ENCODE assay signal across 8 mouse cellular contexts in genomic region chr16:30586935-30587493, GRCm38 (mm10). TPM values are rescaled to one million over a fixed set of nuclear protein-coding genes. Genes with fewer than 3 reads are reported as not detected.
A peak's percentile ranks its signal among the peaks of the same experiment; 100 is the strongest.
DNase-seq lines count a peak whose midpoint lies in the region; ATAC-seq and TF ChIP-seq lines count a peak whose summit lies in the region.

No protein-coding gene starts in this region.

- ATAC-seq in kidney, postnatal 0 days (replicated peaks; ENCODE audit: low FRiP score, low read depth): no peak; the same call in 1 of the 2 replicates
- ATAC-seq in embryonic facial prominence, embryonic 11.5 days (replicated peaks; ENCODE audit: insufficient number of reproducible peaks, low FRiP score, low TSS enrichment, low read depth): no peak
- ATAC-seq in intestine, embryonic 16.5 days: no peak; the same call in 1 of the 2 replicates
- no peak for ATAC-seq in neural tube, embryonic 12.5 days (ENCODE audit: low FRiP score, low read depth)

- peak overlapping the region; percentile 60 for H3K27ac ChIP-seq in kidney, postnatal 0 days
- H3K27ac ChIP-seq in embryonic facial prominence, embryonic 11.5 days (replicated peaks; ENCODE audit: low read depth, low read length): no peak overlapping the region
- H3K27ac ChIP-seq in intestine, embryonic 16.5 days (ENCODE audit: low read length): peak overlapping the region; percentile 57
- no peak overlapping the region for H3K27ac ChIP-seq in neural tube, embryonic 12.5 days

- TF ChIP-seq CTCF in kidney, postnatal 0 days (IDR thresholded peaks at IDR 0.05; ENCODE audit: low read depth): no peak

- H3K4me1 ChIP-seq in kidney, postnatal 0 days (replicated peaks; ENCODE audit: insufficient read depth, low read length): no peaks in the 10 kb centered on the region
- no peaks in the 10 kb centered on the region for H3K4me1 ChIP-seq in embryonic facial prominence, embryonic 11.5 days (ENCODE audit: control insufficient read depth, insufficient read depth, low read length)
- no peaks in the 10 kb centered on the region for H3K4me1 ChIP-seq in intestine, embryonic 16.5 days (ENCODE audit: control insufficient read depth, insufficient read depth, low read length)
- H3K4me1 ChIP-seq in neural tube, embryonic 12.5 days: peaks cover 10% of the 10 kb centered on the region; the same call in 1 of the 2 replicates

- H3K9ac ChIP-seq in kidney, postnatal 0 days (ENCODE audit: low read depth, low read length): peak overlapping the region; percentile 68
- H3K9ac ChIP-seq in embryonic facial prominence, embryonic 11.5 days (replicated peaks; ENCODE audit: low read length): peak overlapping the region; percentile 77
- peak overlapping the region; percentile 83 for H3K9ac ChIP-seq in intestine, embryonic 16.5 days (ENCODE audit: low read depth, low read length)
- H3K9ac ChIP-seq in neural tube, embryonic 12.5 days: peak overlapping the region; percentile 68

- H3K4me3 ChIP-seq in kidney, postnatal 0 days (replicated peaks; ENCODE audit: low read depth, low read length): peak overlapping the region; percentile 75
- H3K4me3 ChIP-seq in embryonic facial prominence, embryonic 11.5 days (ENCODE audit: low read depth, low read length): peak overlapping the region; percentile 82
- peak overlapping the region; percentile 92 for H3K4me3 ChIP-seq in intestine, embryonic 16.5 days (ENCODE audit: low read length)
- H3K4me3 ChIP-seq in neural tube, embryonic 12.5 days: peak overlapping the region; percentile 79

- 2% methylated on average over 19 of the region's 19 CpGs for WGBS in kidney, postnatal 0 days
- 3% methylated on average over 19 of the region's 19 CpGs for WGBS in embryonic facial prominence, embryonic 11.5 days
- WGBS in intestine, embryonic 16.5 days: 2% methylated on average over 19 of the region's 19 CpGs
- WGBS in neural tube, embryonic 12.5 days: 4% methylated on average over 19 of the region's 19 CpGs

- H3K4me2 ChIP-seq in kidney, postnatal 0 days (ENCODE audit: low read length): peak overlapping the region; percentile 84
- peak overlapping the region; percentile 81 for H3K4me2 ChIP-seq in embryonic facial prominence, embryonic 11.5 days (ENCODE audit: low read depth, low read length)
- H3K4me2 ChIP-seq in intestine, embryonic 16.5 days (ENCODE audit: low read depth, low read length): peak overlapping the region; percentile 82
- H3K4me2 ChIP-seq in neural tube, embryonic 12.5 days (replicated peaks): peak overlapping the region; percentile 93

- H3K9me3 ChIP-seq in kidney, postnatal 0 days (replicated peaks; ENCODE audit: low read length): no peaks in the 10 kb centered on the region
- H3K9me3 ChIP-seq in embryonic facial prominence, embryonic 11.5 days (replicated peaks; ENCODE audit: control insufficient read depth, low read length): no peaks in the 10 kb centered on the region
- no peaks in the 10 kb centered on the region for H3K9me3 ChIP-seq in intestine, embryonic 16.5 days (ENCODE audit: control insufficient read depth, low read length)
- H3K9me3 ChIP-seq in neural tube, embryonic 12.5 days: no peaks in the 10 kb centered on the region

- no peak for DNase-seq in kidney, postnatal 0 days (ENCODE audit: low spot score)
- DNase-seq in kidney, postnatal 14 days: no peak
- no peak for DNase-seq in embryonic facial prominence, embryonic 11.5 days (ENCODE audit: low spot score)
- no peak for DNase-seq in left cerebral cortex, adult 9 months (ENCODE audit: low spot score in 2 of 2)
- no peak for DNase-seq in kidney, adult 8-10 months
- no peak for DNase-seq in cerebellum, postnatal 36 days

- H3K36me3 ChIP-seq in kidney, postnatal 0 days (ENCODE audit: insufficient read depth, low read length): peaks cover 23% of the 10 kb centered on the region
- peaks cover 8% of the 10 kb centered on the region; the same call in 1 of the 2 replicates for H3K36me3 ChIP-seq in embryonic facial prominence, embryonic 11.5 days (replicated peaks; ENCODE audit: control insufficient read depth, insufficient read depth, low read depth, low read length)
- peaks cover 8% of the 10 kb centered on the region; the same call in 1 of the 2 replicates for H3K36me3 ChIP-seq in intestine, embryonic 16.5 days (ENCODE audit: control insufficient read depth, insufficient read depth, low read length)
- peaks cover 35% of the 10 kb centered on the region for H3K36me3 ChIP-seq in neural tube, embryonic 12.5 days

- no peaks in the 10 kb centered on the region for H3K27me3 ChIP-seq in kidney, postnatal 0 days (ENCODE audit: insufficient read depth, low read length)
- no peaks in the 10 kb centered on the region for H3K27me3 ChIP-seq in embryonic facial prominence, embryonic 11.5 days (ENCODE audit: control insufficient read depth, insufficient read depth, low read length)
- H3K27me3 ChIP-seq in intestine, embryonic 16.5 days (replicated peaks; ENCODE audit: control insufficient read depth, insufficient read depth, low read length): no peaks in the 10 kb centered on the region
- H3K27me3 ChIP-seq in neural tube, embryonic 12.5 days (replicated peaks): no peaks in the 10 kb centered on the region

RNA-seq across cellular contexts. Expression of gene Lsg1, which starts 0.4 kb away (rescaled TPM):
- 55.3 and 59.3 TPM in 2 replicates for polyA plus RNA-seq in kidney, postnatal 0 days (2015; fragmentation: Nextera tagmentation; extraction: Ambion mirVana)
- polyA plus RNA-seq in embryonic facial prominence, embryonic 11.5 days (2014; fragmentation: Nextera tagmentation; extraction: Ambion mirVana): 78.0 and 87.0 TPM in 2 replicates
- polyA plus RNA-seq in intestine, embryonic 16.5 days (2015; fragmentation: Nextera tagmentation; extraction: Ambion mirVana): 41.2 and 49.3 TPM in 2 replicates
- polyA plus RNA-seq in neural tube, embryonic 12.5 days (2016; fragmentation: Nextera tagmentation; extraction: Ambion mirVana): 72.8 and 73.6 TPM in 2 replicates

RNA-seq across cellular contexts. Expression of gene Fam43a, which starts 12.5 kb away (rescaled TPM):
- polyA plus RNA-seq in kidney, postnatal 0 days (2015; fragmentation: Nextera tagmentation; extraction: Ambion mirVana): 18.5 and 19.9 TPM in 2 replicates
- polyA plus RNA-seq in embryonic facial prominence, embryonic 11.5 days (2014; fragmentation: Nextera tagmentation; extraction: Ambion mirVana): 10.4 and 10.9 TPM in 2 replicates
- polyA plus RNA-seq in intestine, embryonic 16.5 days (2015; fragmentation: Nextera tagmentation; extraction: Ambion mirVana): 11.3 and 11.8 TPM in 2 replicates
- polyA plus RNA-seq in neural tube, embryonic 12.5 days (2016; fragmentation: Nextera tagmentation; extraction: Ambion mirVana): 20.2 and 23.2 TPM in 2 replicates

RNA-seq across cellular contexts. Expression of gene Tmem44, which starts 36.4 kb away (rescaled TPM):
- polyA plus RNA-seq in kidney, postnatal 0 days (2015; fragmentation: Nextera tagmentation; extraction: Ambion mirVana): 13.4 and 13.8 TPM in 2 replicates
- 24.3 and 24.7 TPM in 2 replicates for polyA plus RNA-seq in embryonic facial prominence, embryonic 11.5 days (2014; fragmentation: Nextera tagmentation; extraction: Ambion mirVana)
- 7.2 and 8.4 TPM in 2 replicates for polyA plus RNA-seq in intestine, embryonic 16.5 days (2015; fragmentation: Nextera tagmentation; extraction: Ambion mirVana)
- 60.8 and 61.7 TPM in 2 replicates for polyA plus RNA-seq in neural tube, embryonic 12.5 days (2016; fragmentation: Nextera tagmentation; extraction: Ambion mirVana)

Comparison
In these comparisons a context has a peak if more than half of its experiments do, and no peak if none do; other contexts are left out.
1. H3K27ac ChIP-seq: peak in kidney, postnatal 0 days (single experiment) and intestine, embryonic 16.5 days (single experiment); none in embryonic facial prominence, embryonic 11.5 days (single experiment) and neural tube, embryonic 12.5 days (single experiment).
2. Peak in every context shown above with its lines, with median percentiles within 50 percentile points of each other: H3K4me2 ChIP-seq, H3K4me3 ChIP-seq and H3K9ac ChIP-seq.